Mouse (Mus musculus) heart, embryonic 12.5 days (tissue): ENCODE measurements at regions not wholly inside any gene's neighbourhood (a gene's known extent, or its start where the extent isn't known, plus 50 kb on each side); places are given as distances from the start of the nearest gene placed in this dataset.
"Not testable (repeated sequence)": the region's sequence is repeated elsewhere in the genome, so short reads cannot be mapped to it uniquely, and the experiment has no call there.

Source experiments
- ATAC-seq: fragments of 200-750 bp; cut with Nextera tagmentation; 2 replicates; pipeline ENCODE4 v1.8.0; 2017; ENCODE audit warnings: moderate TSS enrichment, moderate library complexity; ENCODE audit not compliant: insufficient number of reproducible peaks, low FRiP score
- H3K27ac ChIP-seq: fragments of 300-500 bp; sonication (generic); 2 replicates; pipeline ENCODE4 v1.5.1; 2016; ENCODE audit warnings: mild to moderate bottlenecking, moderate library complexity; ENCODE audit not compliant: poor library complexity, severe bottlenecking
- H3K27me3 ChIP-seq: fragments of 300-500 bp; sonication (generic); replicated peaks from 2 replicates; pipeline ENCODE4 v1.6.1; 2016; ENCODE audit warnings: mild to moderate bottlenecking, moderate library complexity
- H3K36me3 ChIP-seq: fragments of 300-500 bp; sonication (generic); 2 replicates; pipeline ENCODE4 v1.6.1; 2016; ENCODE audit warnings: mild to moderate bottlenecking, moderate library complexity
- H3K4me1 ChIP-seq: fragments of 300-500 bp; sonication (generic); replicated peaks from 2 replicates; pipeline ENCODE4 v1.6.1; 2016; ENCODE audit warnings: mild to moderate bottlenecking
- H3K4me2 ChIP-seq: fragments of 300-500 bp; sonication (generic); 2 replicates; pipeline ENCODE4 v1.6.1; 2016; ENCODE audit warnings: mild to moderate bottlenecking, moderate library complexity
- H3K4me3 ChIP-seq: fragments of 300-500 bp; sonication (generic); 2 replicates; pipeline ENCODE4 v1.5.1; 2016; ENCODE audit warnings: mild to moderate bottlenecking
- H3K9ac ChIP-seq: fragments of 300-500 bp; sonication (generic); 2 replicates; pipeline ENCODE4 v1.6.1; 2016; ENCODE audit warnings: mild to moderate bottlenecking, moderate library complexity
- H3K9me3 ChIP-seq: fragments of 300-500 bp; sonication (generic); replicated peaks from 2 replicates; pipeline ENCODE4 v1.6.1; 2016; ENCODE audit warnings: mild to moderate bottlenecking, moderate library complexity
- WGBS: fragments of 180-500 bp; shearing (Covaris S2); methylation state at CpG from one replicate; pipeline ENCODE4 v1.1.7; 2016; 5-methylcytosine and 5-hydroxymethylcytosine counted together

DNA sequence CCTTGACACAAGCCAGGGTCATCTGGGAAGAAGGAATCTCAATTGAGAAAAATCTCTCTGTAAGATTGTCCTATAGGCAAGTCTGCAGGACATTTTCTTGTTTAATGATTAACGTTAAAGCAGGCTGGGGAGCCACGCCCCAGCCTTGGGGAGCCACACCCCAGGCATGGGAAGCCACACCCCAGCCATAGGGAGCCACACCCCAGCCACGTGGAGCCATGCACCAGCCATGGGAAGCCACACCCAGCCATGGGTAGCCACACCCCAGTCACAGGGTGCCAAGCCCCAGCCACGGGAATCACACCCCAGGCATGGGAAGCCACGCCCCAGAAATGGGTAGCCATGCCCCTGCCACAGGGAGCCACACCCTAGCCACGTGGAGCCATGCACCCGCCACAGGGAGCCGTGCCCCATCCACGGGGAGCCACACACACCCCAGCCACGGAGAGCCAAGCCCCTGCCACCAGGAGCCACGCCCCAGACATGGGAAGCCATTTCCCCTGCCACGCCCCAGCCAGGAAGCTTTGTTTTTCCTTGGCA, 94.8 kb upstream of the A430005L14Rik start:
- Histone ChIP-seq H3K9ac (no peak overlapping the region), H3K4me2 (no peak overlapping the region), H3K36me3 (no peaks in the 10 kb centered on the region), H3K4me1 (no peaks in the 10 kb centered on the region), H3K27ac (no peak overlapping the region), H3K9me3 (0 out of 2 replicates have a peak, but pooled peaks cover 4% of the 10 kb centered on the region), H3K4me3 (no peak overlapping the region), H3K27me3 (peaks cover under 1% of the 10 kb centered on the region; the same call in 1 of the 2 replicates)
- no peak for ATAC-seq
- 72% methylated on average over 12 of the region's 12 CpGs for WGBS

DNA sequence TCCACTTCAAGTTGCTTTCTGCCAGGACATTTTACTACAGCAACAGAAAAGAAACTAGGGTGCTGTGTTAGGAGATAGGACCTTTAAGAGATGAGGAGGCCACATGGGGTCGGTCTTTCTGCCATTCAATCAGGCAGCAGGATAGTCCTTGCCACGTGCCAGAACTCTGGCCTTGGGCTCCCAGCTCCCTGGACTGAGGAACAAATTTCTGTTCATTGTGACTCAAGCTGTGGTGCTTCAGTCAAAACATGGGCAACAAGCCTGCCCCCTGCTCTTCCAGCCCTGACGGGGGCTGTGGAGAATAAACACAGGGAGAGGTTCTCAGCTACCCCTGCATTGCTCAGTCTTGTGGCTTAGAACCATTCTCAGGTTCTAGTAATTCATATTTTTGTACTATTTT, 84.7 kb upstream of the A430005L14Rik start:
- H3K27me3 ChIP-seq, result peaks cover 4% of the 10 kb centered on the region; the same call in 1 of the 2 replicates
- ATAC-seq, result no peak
- H3K36me3 ChIP-seq, result no peaks in the 10 kb centered on the region
- H3K9ac ChIP-seq, result no peak overlapping the region
- H3K9me3 ChIP-seq, result 0 out of 2 replicates have a peak, but pooled peaks cover 5% of the 10 kb centered on the region
- 64% methylated on average over 3 of the region's 3 CpGs for WGBS
- no peak overlapping the region for H3K4me3 ChIP-seq
- H3K27ac ChIP-seq, result no peak overlapping the region
- no peak overlapping the region for H3K4me2 ChIP-seq
- no peaks in the 10 kb centered on the region for H3K4me1 ChIP-seq

DNA sequence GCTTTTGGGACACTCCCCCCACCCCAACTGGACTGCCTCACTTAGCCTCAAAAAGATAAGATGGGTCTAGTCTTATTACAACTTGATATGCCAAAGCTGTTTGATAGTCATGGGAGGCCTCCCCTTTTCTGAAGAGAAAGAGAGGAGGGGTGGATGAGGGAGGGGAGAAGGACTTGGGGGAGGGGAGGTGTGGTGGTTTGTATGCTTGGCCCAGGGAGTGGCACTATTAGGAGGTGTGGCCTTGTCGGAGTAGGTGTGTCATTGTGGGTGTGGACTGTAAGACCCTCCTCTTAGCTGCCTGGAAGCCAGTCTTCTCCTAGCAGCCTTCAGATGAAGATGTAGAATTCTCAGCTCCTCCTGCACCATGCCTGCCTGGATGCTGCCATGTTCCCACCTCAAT, 82.0 kb upstream of the A430005L14Rik start:
- not testable (repeated sequence) for H3K4me1 ChIP-seq, H3K4me3 ChIP-seq, H3K9ac ChIP-seq, ATAC-seq, H3K9me3 ChIP-seq, H3K27ac ChIP-seq, H3K36me3 ChIP-seq, H3K27me3 ChIP-seq, H3K4me2 ChIP-seq
- 92% methylated on average over 1 of the region's 1 CpGs for WGBS

DNA sequence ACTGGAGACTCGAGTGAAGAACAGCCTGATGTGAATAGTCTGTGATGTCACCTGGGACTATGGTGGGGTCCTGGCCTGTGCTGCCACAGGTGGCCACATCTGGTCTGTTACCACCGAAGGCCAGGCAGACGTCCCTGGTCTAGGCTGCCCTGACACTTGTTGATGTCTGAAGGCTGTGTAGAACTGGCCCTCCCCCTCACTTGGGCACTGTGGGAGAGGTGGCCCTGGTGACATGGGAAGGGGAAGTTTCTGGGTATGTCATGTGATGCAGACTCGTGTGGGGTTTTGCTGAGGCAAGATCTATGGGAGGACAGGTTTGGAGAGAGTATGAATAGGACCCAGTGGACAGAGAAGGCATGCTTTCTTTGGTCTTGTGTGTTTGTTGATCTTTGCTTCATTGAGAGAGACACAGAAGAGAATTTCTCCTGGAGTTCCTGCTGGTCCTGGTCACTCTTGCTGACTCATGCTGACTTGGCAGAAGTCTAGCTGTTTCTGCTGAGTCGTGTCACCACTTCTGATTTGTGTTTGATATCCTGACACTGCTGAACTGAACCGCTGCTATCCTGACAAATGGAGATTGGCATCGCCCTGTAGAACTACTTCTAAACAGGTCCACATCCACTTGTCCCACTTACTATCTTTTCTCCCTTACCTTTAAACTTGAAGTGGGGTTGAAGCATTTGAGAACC, 79.9 kb upstream of the A430005L14Rik start:
- ATAC-seq, result peak; percentile 89
- no peaks in the 10 kb centered on the region for H3K27me3 ChIP-seq
- no peak overlapping the region for H3K4me3 ChIP-seq
- no peak overlapping the region for H3K9ac ChIP-seq
- peak overlapping the region; percentile 19; the same call in 1 of the 2 replicates for H3K27ac ChIP-seq
- no peak overlapping the region for H3K4me2 ChIP-seq
- no peaks in the 10 kb centered on the region for H3K4me1 ChIP-seq
- no peaks in the 10 kb centered on the region for H3K9me3 ChIP-seq
- 70% methylated on average over 7 of the region's 7 CpGs for WGBS
- no peaks in the 10 kb centered on the region for H3K36me3 ChIP-seq

DNA sequence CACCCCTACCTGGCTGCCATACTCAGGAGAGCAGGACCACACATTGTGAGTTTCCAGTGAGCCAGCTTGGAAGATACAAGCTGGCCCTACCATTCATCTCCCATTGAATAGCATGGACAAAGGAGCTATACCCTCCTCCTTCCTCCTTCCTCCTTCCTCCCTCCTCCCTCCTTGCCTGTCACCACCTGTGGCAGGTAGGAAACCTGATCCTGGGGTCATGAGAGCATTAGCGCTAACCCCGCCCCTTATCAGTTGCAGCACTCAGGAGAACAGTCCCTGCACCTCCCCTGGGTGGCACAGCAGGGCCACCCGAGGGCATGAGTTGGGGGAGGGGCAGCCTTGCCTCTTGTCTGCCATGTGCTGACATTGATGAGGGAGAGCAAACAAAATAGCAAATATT, 74.0 kb upstream of the A430005L14Rik start:
- Histone ChIP-seq H3K36me3 (no peaks in the 10 kb centered on the region), H3K4me3 (no peak overlapping the region), H3K27ac (no peak overlapping the region), H3K4me1 (no peaks in the 10 kb centered on the region), H3K9me3 (no peaks in the 10 kb centered on the region; the same call in 1 of the 2 replicates), H3K4me2 (no peak overlapping the region), H3K27me3 (0 out of 2 replicates have a peak, but pooled peaks cover 5% of the 10 kb centered on the region), H3K9ac (no peak overlapping the region)
- WGBS, result 24% methylated on average over 3 of the region's 3 CpGs
- no peak for ATAC-seq

DNA sequence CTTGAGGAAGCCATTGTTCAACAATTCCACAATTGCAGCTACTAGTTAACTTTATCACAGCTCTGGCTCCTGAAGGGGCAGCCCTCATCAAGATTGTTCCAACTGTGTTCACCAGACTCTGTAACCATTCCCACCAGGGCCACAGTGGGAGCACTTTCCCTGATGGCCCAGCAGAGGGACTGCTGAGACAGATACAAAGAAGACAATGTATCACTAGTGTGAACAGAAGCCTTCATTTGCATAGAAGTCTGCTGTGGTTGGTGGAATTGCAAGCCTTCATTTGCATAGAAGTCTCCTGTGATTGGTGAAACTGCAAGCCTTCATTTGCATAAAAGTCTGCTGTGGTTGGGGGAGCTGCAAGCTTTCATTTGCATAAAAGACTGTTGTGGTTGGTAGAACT, 73.0 kb upstream of the A430005L14Rik start:
- Histone ChIP-seq H3K27me3 (0 out of 2 replicates have a peak, but pooled peaks cover 5% of the 10 kb centered on the region), H3K4me1 (no peaks in the 10 kb centered on the region), H3K9me3 (no peaks in the 10 kb centered on the region; the same call in 1 of the 2 replicates), H3K36me3 (no peaks in the 10 kb centered on the region), H3K27ac (no peak overlapping the region), H3K9ac (no peak overlapping the region), H3K4me3 (no peak overlapping the region), H3K4me2 (no peak overlapping the region)
- ATAC-seq, result no peak

DNA sequence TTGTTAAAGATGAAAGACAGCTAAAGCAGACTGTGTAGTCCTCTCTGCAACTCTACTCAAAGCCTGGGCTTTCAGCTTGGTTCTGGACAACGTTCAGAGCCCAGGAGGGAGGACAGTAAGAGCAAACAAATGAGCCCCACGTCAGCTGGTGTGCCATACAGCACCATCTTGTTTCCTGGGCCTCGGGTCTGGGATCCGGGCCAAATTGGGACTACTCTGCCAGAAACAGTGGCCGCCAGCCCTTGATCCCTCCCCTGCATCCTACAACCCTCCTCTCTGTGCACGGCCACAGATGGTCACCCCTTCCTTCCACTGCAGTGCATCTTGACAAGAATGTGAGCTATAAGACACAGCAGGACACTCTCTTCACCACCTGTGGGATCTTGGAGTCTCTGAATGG, 71.2 kb upstream of the A430005L14Rik start:
- Histone ChIP-seq H3K36me3 (no peaks in the 10 kb centered on the region), H3K27ac (no peak overlapping the region), H3K27me3 (0 out of 2 replicates have a peak, but pooled peaks cover 5% of the 10 kb centered on the region), H3K9ac (no peak overlapping the region), H3K9me3 (no peaks in the 10 kb centered on the region; the same call in 1 of the 2 replicates), H3K4me3 (no peak overlapping the region), H3K4me2 (no peak overlapping the region), H3K4me1 (no peaks in the 10 kb centered on the region)
- WGBS, result 78% methylated on average over 6 of the region's 6 CpGs
- no peak for ATAC-seq

DNA sequence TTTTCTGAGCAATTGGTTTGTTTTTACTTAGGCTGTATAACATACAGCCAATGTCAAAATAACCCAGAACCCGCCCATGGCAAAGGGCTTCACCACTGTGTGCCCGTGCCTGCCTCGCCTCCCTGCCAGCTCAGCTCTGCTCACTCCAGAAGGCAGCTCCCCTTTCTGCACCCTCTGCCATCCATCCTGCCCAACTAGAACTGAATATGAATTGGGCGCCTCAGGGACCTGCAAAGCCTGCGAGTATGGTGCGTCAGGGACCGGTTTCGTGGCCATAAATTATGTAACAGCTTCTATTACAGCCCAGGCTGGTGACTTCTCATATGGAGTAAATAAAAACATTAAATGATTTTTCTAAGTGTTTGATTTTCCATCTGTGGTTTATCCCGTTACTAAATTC, 66.9 kb upstream of the A430005L14Rik start:
- H3K27me3 ChIP-seq, result no peaks in the 10 kb centered on the region
- H3K4me2 ChIP-seq, result no peak overlapping the region
- H3K4me3 ChIP-seq, result no peak overlapping the region
- no peak for ATAC-seq
- H3K9me3 ChIP-seq, result no peaks in the 10 kb centered on the region; the same call in 1 of the 2 replicates
- H3K27ac ChIP-seq, result no peak overlapping the region
- no peaks in the 10 kb centered on the region for H3K36me3 ChIP-seq
- 86% methylated on average over 9 of the region's 9 CpGs for WGBS
- H3K9ac ChIP-seq, result no peak overlapping the region
- no peaks in the 10 kb centered on the region for H3K4me1 ChIP-seq

DNA sequence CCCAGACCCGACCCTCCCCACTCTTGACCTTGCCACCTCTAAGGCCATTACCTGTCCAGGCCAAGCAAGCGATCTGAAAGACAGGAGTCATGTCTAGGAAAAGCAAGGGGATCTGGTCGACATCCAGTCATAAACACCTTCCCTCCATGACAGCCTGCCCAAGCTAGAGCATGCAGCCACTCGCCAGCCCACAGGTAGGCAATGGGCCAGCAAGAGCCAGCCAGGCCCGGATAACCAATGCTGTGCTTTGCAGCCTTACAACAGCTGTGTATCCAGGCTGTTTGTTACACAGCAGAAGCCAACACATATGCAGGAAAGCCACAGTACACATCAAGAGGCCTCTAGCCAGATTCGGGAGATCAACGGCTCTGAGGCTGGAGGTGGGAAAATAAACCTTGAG, 57.3 kb upstream of the A430005L14Rik start:
- Histone ChIP-seq H3K36me3 (no peaks in the 10 kb centered on the region), H3K9ac (no peak overlapping the region), H3K4me3 (no peak overlapping the region), H3K4me1 (no peaks in the 10 kb centered on the region), H3K27me3 (no peaks in the 10 kb centered on the region), H3K4me2 (no peak overlapping the region), H3K9me3 (peaks cover 4% of the 10 kb centered on the region), H3K27ac (no peak overlapping the region)
- no peak for ATAC-seq
- WGBS, result 63% methylated on average over 7 of the region's 7 CpGs

DNA sequence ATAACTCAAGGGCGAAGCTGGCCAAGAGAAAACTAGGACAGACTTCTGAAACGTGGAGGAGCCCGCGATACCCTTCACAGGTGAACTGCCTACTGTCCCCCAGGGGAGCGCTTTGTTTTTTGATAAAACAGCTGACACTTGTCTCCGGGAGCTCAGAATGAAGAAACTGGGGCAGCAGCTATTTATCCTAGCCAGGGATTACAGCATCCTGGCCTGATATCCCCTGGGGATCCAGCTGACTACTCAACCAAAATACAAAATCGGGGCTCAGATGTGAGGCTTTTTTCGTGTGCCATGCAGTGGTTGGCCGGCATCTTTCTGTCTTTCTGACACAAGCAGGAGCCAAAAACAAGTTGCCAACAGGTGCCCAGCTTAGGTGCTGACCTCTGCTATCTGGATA, 52.0 kb upstream of the A430005L14Rik start:
- H3K36me3 ChIP-seq, result no peaks in the 10 kb centered on the region
- H3K4me2 ChIP-seq, result no peak overlapping the region
- no peaks in the 10 kb centered on the region for H3K4me1 ChIP-seq
- H3K27me3 ChIP-seq, result 0 out of 2 replicates have a peak, but pooled peaks cover 3% of the 10 kb centered on the region
- peaks cover 4% of the 10 kb centered on the region; the same call in 1 of the 2 replicates for H3K9me3 ChIP-seq
- ATAC-seq, result no peak
- WGBS, result 70% methylated on average over 9 of the region's 9 CpGs
- no peak overlapping the region for H3K4me3 ChIP-seq
- H3K9ac ChIP-seq, result no peak overlapping the region
- no peak overlapping the region for H3K27ac ChIP-seq

DNA sequence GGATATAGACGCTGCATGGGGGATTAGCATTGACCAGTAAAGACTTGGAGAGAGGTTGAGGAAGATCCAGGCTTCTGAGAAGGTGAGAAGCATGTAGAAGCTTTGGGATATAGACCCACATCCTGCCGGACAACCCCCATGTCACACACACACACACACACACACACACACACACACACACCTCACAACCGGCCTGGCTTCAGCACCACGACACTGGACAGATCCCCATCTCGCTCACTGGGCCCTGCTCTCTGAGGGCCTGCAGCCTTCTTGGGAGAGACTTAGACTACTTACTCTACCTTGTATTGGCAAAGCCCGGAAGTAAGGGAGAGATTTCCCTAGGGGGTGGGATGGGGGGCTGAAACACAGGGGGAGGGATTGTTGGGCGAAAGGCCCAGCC, 51.5 kb upstream of the A430005L14Rik start:
- H3K4me2 ChIP-seq, result no peak overlapping the region
- ATAC-seq, result no peak
- no peak overlapping the region for H3K4me3 ChIP-seq
- H3K9ac ChIP-seq, result no peak overlapping the region
- no peak overlapping the region for H3K27ac ChIP-seq
- no peaks in the 10 kb centered on the region for H3K36me3 ChIP-seq
- no peaks in the 10 kb centered on the region; the same call in 1 of the 2 replicates for H3K9me3 ChIP-seq
- WGBS, result 31% methylated on average over 7 of the region's 7 CpGs
- H3K27me3 ChIP-seq, result 0 out of 2 replicates have a peak, but pooled peaks cover 3% of the 10 kb centered on the region
- no peaks in the 10 kb centered on the region for H3K4me1 ChIP-seq
